Mouse (Mus musculus): ENCODE results near the gene Gfi1. TPM values are rescaled to one million over a fixed set of nuclear protein-coding genes. Genes with fewer than 3 reads are reported as not detected.
A peak's percentile ranks its signal among the peaks of the same experiment; 100 is the strongest.

Gene Gfi1
- polyA plus RNA-seq, 1 experiment from 2014 or later = 0.09 TPM

DNA sequence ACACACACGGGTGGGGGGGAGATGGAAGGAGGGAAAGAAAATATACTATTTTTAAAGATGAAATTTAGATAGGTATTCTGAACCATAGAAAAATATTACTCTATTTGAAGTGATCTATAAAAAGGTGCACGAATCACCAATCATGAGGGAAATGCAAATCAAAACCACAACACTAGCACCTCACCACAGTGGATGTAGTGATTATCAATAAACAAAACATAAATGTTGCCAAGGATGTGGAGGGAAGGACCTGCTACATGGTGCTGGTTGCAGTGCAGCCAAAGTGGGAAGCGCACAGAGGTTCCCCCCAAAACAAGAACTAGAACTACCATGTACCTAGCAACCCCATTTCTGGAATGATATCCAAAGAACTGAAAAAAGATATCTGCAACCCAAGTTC, 30.8 kb downstream of the Gfi1 start:
- Histone ChIP-seq H3K4me1 (ENCODE audit: control insufficient read depth in 2 of 2, insufficient read depth in 2 of 2, low read length in 2 of 2) (no peaks in the 10 kb centered on the region), H3K9ac (ENCODE audit: low read length) (no peak overlapping the region), H3K9me3 (ENCODE audit: control insufficient read depth, low read length) (0 out of 2 replicates have a peak, but pooled peaks cover 3% of the 10 kb centered on the region), H3K4me2 (ENCODE audit: low read length) (no peak overlapping the region), H3K27me3 (ENCODE audit: control insufficient read depth, insufficient read depth, low read length) (no peaks in the 10 kb centered on the region), H3K4me3 (ENCODE audit: control insufficient read depth in 1 of 2, insufficient read depth in 1 of 2, low read depth in 1 of 2, low read length in 2 of 2) (no peak overlapping the region), H3K27ac (replicated peaks in 1 of 2; ENCODE audit: control insufficient read depth in 1 of 2, insufficient read depth in 1 of 2, low read depth in 2 of 2, low read length in 2 of 2) (no peak overlapping the region), H3K36me3 (ENCODE audit: control insufficient read depth, insufficient read depth, low read length) (no peaks in the 10 kb centered on the region)
- ATAC-seq (ENCODE audit: insufficient number of reproducible peaks, insufficient read depth, low FRiP score, low read depth) = no peak
- 84% methylated on average over 3 of the region's 3 CpGs for WGBS

DNA sequence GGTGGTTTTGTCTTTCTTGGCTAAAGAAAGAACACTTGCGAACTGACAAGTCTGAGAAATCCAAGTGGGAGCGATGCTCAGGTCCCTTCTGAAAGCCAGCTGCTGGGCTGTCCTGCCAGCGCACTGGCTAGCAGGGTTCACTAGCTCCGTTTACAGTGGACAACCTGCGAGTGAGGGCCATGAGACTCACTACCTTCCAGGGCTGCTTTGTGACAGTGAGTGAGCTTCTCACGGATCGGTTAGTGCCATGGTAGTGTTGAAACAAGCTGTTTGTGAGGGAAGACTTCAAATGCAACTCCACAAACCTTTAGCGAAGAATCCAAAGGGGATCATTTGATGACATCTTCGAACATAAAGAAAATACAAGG, 37.4 kb downstream of the Gfi1 start:
- peak overlapping the region; percentile 77 for H3K4me2 ChIP-seq (ENCODE audit: low read length)
- peaks cover 3 to 6% of the 10 kb centered on the region in 2 experiments; a peak in 2 of 4 replicates for H3K4me1 ChIP-seq (ENCODE audit: control insufficient read depth in 2 of 2, insufficient read depth in 2 of 2, low read length in 2 of 2)
- H3K9ac ChIP-seq (ENCODE audit: low read length) = peak overlapping the region; percentile 59
- 0 out of 2 replicates have a peak, but pooled peaks cover 5% of the 10 kb centered on the region for H3K27me3 ChIP-seq (ENCODE audit: control insufficient read depth, insufficient read depth, low read length)
- ATAC-seq (ENCODE audit: insufficient number of reproducible peaks, insufficient read depth, low FRiP score, low read depth) = no peak
- WGBS = 21% methylated on average over 9 of the region's 9 CpGs
- H3K27ac ChIP-seq (replicated peaks in 1 of 2; ENCODE audit: control insufficient read depth in 1 of 2, insufficient read depth in 1 of 2, low read depth in 2 of 2, low read length in 2 of 2) = no peak overlapping the region
- H3K36me3 ChIP-seq (ENCODE audit: control insufficient read depth, insufficient read depth, low read length) = no peaks in the 10 kb centered on the region
- H3K9me3 ChIP-seq (ENCODE audit: control insufficient read depth, low read length) = no peaks in the 10 kb centered on the region
- peak overlapping the region; percentile 40 to 64 for H3K4me3 ChIP-seq (ENCODE audit: control insufficient read depth in 1 of 2, insufficient read depth in 1 of 2, low read depth in 1 of 2, low read length in 2 of 2)

DNA sequence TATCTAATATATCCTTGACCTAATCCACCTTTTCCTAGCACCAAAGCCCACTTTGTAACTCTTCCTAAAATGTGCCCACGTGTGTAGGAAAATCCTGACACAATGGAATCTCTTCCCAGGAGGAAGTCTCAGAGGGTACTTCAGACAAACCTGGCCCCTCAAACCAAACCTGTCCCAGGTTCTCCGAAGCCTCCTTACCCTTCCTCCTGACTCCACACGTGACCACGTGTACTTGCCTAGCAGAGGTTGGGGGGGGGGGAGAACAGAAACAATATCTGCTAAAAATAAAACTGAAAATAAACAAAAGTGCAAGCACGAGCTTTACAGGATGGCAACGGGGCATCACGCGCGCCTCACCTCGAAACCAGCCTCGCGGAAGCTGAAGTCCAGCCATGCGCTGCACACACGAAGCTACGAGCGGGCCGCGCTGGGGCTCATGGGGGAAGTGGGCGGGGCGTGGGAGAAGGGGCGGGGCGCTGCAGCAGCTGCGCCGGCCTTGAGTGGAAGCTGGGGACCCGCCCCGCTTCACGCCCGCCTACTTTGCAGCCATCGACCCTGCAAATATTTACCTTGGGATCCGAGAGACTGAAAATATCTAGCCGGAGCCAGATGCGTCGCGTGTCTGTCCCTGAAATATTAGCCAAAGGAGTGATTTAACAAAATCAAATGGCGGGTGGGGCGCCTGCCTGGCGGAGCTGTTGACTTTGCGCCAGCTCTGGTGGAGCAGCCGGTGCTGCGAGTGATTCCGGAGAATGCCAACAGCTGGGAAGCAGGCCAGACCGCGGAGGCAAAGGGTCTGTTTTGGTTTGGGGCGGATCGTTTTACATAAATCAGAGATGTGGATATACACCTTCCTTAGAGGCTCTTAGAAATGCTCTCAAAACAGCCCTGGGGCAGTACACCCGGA, 38.0 kb downstream of the Gfi1 start:
- H3K36me3 ChIP-seq (ENCODE audit: control insufficient read depth, insufficient read depth, low read length) = no peaks in the 10 kb centered on the region
- peak overlapping the region; percentile 59 for H3K9ac ChIP-seq (ENCODE audit: low read length)
- H3K4me2 ChIP-seq (ENCODE audit: low read length) = peak overlapping the region; percentile 77
- ATAC-seq (ENCODE audit: insufficient number of reproducible peaks, insufficient read depth, low FRiP score, low read depth) = peak; percentile 76
- no peaks in the 10 kb centered on the region for H3K9me3 ChIP-seq (ENCODE audit: control insufficient read depth, low read length)
- H3K27ac ChIP-seq (replicated peaks in 1 of 2; ENCODE audit: control insufficient read depth in 1 of 2, insufficient read depth in 1 of 2, low read depth in 2 of 2, low read length in 2 of 2) = no peak overlapping the region
- H3K4me3 ChIP-seq (ENCODE audit: control insufficient read depth in 1 of 2, insufficient read depth in 1 of 2, low read depth in 1 of 2, low read length in 2 of 2) = peak overlapping the region; percentile 40 to 64
- H3K4me1 ChIP-seq (ENCODE audit: control insufficient read depth in 2 of 2, insufficient read depth in 2 of 2, low read length in 2 of 2) = peaks cover 3 to 6% of the 10 kb centered on the region in 2 experiments; a peak in 2 of 4 replicates
- 0 out of 2 replicates have a peak, but pooled peaks cover 5% of the 10 kb centered on the region for H3K27me3 ChIP-seq (ENCODE audit: control insufficient read depth, insufficient read depth, low read length)
- 16% methylated on average over 46 of the region's 46 CpGs for WGBS

DNA sequence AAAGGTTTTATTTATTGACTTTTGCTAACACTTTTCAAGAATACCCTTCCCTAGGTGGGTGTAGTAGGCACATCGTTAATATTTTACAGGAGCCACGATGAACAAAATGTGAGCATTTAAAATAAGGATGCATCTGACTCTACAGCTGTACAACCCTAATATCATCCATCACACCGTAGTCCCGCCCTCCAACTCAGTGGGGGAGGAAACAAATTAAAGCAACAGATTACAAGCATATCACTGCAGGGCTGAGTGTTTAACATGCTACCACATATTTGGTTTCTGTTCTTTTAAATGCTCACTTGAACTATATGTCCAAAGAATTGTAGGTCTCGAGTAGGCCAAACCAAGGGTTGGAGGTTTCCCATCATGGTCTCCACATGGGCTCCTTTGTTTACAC, 38.7 kb downstream of the Gfi1 start:
- Histone ChIP-seq H3K27me3 (ENCODE audit: control insufficient read depth, insufficient read depth, low read length) (0 out of 2 replicates have a peak, but pooled peaks cover 5% of the 10 kb centered on the region), H3K27ac (replicated peaks in 1 of 2; ENCODE audit: control insufficient read depth in 1 of 2, insufficient read depth in 1 of 2, low read depth in 2 of 2, low read length in 2 of 2) (no peak overlapping the region), H3K4me2 (ENCODE audit: low read length) (no peak overlapping the region), H3K4me1 (ENCODE audit: control insufficient read depth in 2 of 2, insufficient read depth in 2 of 2, low read length in 2 of 2) (peaks cover 3 to 6% of the 10 kb centered on the region in 2 experiments; a peak in 2 of 4 replicates), H3K9ac (ENCODE audit: low read length) (no peak overlapping the region), H3K9me3 (ENCODE audit: control insufficient read depth, low read length) (no peaks in the 10 kb centered on the region), H3K36me3 (ENCODE audit: control insufficient read depth, insufficient read depth, low read length) (no peaks in the 10 kb centered on the region), H3K4me3 (ENCODE audit: control insufficient read depth in 1 of 2, insufficient read depth in 1 of 2, low read depth in 1 of 2, low read length in 2 of 2) (no peak overlapping the region)
- 89% methylated on average over 5 of the region's 5 CpGs for WGBS
- ATAC-seq (ENCODE audit: insufficient number of reproducible peaks, insufficient read depth, low FRiP score, low read depth) = no peak

DNA sequence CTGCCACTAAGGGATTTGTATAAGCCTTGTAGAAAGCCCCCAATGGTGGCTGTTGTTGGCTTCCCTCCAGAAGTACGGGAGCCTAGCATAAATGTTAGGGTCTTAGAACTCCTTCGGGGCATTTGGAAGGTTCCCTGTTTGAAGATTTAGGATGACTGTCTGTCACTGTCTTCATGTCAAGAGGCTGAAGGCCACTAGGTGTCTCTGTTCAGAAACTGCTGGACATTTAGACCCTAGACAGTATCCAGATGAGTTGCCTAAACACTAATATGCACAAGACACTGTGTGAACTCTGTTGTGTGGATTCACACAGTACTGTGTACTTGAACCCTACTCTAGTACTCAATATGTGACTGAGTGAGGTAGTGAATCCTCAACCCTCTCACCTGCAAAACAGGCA, 41.5 kb downstream of the Gfi1 start:
- H3K27me3 ChIP-seq (ENCODE audit: control insufficient read depth, insufficient read depth, low read length) = 0 out of 2 replicates have a peak, but pooled peaks cover 5% of the 10 kb centered on the region
- no peaks in the 10 kb centered on the region for H3K9me3 ChIP-seq (ENCODE audit: control insufficient read depth, low read length)
- ATAC-seq (ENCODE audit: insufficient number of reproducible peaks, insufficient read depth, low FRiP score, low read depth) = no peak
- no peak overlapping the region for H3K27ac ChIP-seq (replicated peaks in 1 of 2; ENCODE audit: control insufficient read depth in 1 of 2, insufficient read depth in 1 of 2, low read depth in 2 of 2, low read length in 2 of 2)
- no peaks in the 10 kb centered on the region for H3K36me3 ChIP-seq (ENCODE audit: control insufficient read depth, insufficient read depth, low read length)
- H3K9ac ChIP-seq (ENCODE audit: low read length) = no peak overlapping the region
- 70% methylated on average over 2 of the region's 2 CpGs for WGBS
- no peak overlapping the region for H3K4me2 ChIP-seq (ENCODE audit: low read length)
- peaks cover 3 to 6% of the 10 kb centered on the region in 2 experiments; a peak in 2 of 4 replicates for H3K4me1 ChIP-seq (ENCODE audit: control insufficient read depth in 2 of 2, insufficient read depth in 2 of 2, low read length in 2 of 2)
- H3K4me3 ChIP-seq (ENCODE audit: control insufficient read depth in 1 of 2, insufficient read depth in 1 of 2, low read depth in 1 of 2, low read length in 2 of 2) = no peak overlapping the region

DNA sequence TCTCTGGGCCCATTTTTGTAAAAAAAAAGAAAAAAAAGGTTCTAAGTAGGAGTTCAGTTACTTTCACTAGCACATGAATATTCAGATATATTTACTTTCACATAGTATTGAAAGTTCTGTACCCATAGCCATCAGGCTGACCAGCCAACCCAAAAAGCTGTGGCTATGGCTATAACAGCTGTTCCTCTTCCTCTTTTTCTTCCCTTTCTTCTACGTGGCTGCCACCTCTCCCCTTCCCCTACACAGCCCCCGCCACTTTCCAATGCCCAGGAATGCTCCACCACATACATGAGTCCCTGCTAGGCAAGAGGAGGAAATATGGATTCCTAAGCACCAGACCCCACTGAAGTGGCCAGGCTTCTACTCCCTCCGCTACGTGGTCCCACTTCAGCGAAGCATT, 44.5 kb downstream of the Gfi1 start:
- no peaks in the 10 kb centered on the region for H3K27me3 ChIP-seq (ENCODE audit: control insufficient read depth, insufficient read depth, low read length)
- WGBS = 78% methylated on average over 5 of the region's 5 CpGs

DNA sequence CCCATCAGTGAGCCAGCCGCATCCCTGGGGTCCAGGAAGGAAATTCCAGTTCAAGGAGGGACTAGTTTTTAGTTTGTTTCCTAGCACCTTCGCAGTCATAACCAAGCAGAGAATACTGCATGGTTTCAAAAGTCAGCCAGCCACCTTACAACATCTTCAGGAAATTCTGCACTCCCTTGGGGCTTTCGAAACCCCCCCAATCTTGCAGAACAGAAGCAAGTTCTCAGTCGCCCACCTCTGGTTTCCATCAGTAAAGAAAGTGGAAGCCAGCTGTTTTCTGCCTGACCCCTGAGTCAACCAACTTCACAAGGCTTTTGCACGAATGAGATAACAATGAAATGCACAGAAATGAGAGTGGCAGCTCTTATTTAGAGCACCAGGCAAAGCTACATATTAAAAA, 47.4 kb downstream of the Gfi1 start:
- no peak for ATAC-seq (ENCODE audit: insufficient number of reproducible peaks, insufficient read depth, low FRiP score, low read depth)
- 46% methylated on average over 5 of the region's 5 CpGs for WGBS
- H3K9me3 ChIP-seq (ENCODE audit: control insufficient read depth, low read length) = no peaks in the 10 kb centered on the region
- H3K27me3 ChIP-seq (ENCODE audit: control insufficient read depth, insufficient read depth, low read length) = no peaks in the 10 kb centered on the region
- H3K4me2 ChIP-seq (ENCODE audit: low read length) = no peak overlapping the region
- peaks cover 0 to 3% of the 10 kb centered on the region in 2 experiments; a peak in 2 of 4 replicates for H3K4me1 ChIP-seq (ENCODE audit: control insufficient read depth in 2 of 2, insufficient read depth in 2 of 2, low read length in 2 of 2)
- H3K27ac ChIP-seq (replicated peaks in 1 of 2; ENCODE audit: control insufficient read depth in 1 of 2, insufficient read depth in 1 of 2, low read depth in 2 of 2, low read length in 2 of 2) = no peak overlapping the region
- H3K4me3 ChIP-seq (ENCODE audit: control insufficient read depth in 1 of 2, insufficient read depth in 1 of 2, low read depth in 1 of 2, low read length in 2 of 2) = no peak overlapping the region
- H3K9ac ChIP-seq (ENCODE audit: low read length) = no peak overlapping the region
- no peaks in the 10 kb centered on the region for H3K36me3 ChIP-seq (ENCODE audit: control insufficient read depth, insufficient read depth, low read length)

More for the DNA sequence above, 44.5 kb downstream of the Gfi1 start:
- Histone ChIP-seq H3K4me3 (ENCODE audit: control insufficient read depth in 1 of 2, insufficient read depth in 1 of 2, low read depth in 1 of 2, low read length in 2 of 2) (no peak overlapping the region), H3K9ac (ENCODE audit: low read length) (no peak overlapping the region), H3K4me1 (ENCODE audit: control insufficient read depth in 2 of 2, insufficient read depth in 2 of 2, low read length in 2 of 2) (peaks cover 0 to 3% of the 10 kb centered on the region in 2 experiments; a peak in 2 of 4 replicates), H3K36me3 (ENCODE audit: control insufficient read depth, insufficient read depth, low read length) (no peaks in the 10 kb centered on the region), H3K27ac (replicated peaks in 1 of 2; ENCODE audit: control insufficient read depth in 1 of 2, insufficient read depth in 1 of 2, low read depth in 2 of 2, low read length in 2 of 2) (no peak overlapping the region), H3K4me2 (ENCODE audit: low read length) (no peak overlapping the region), H3K9me3 (ENCODE audit: control insufficient read depth, low read length) (no peaks in the 10 kb centered on the region)
- ATAC-seq (ENCODE audit: insufficient number of reproducible peaks, insufficient read depth, low FRiP score, low read depth) = no peak
